Mouse (Mus musculus): ENCODE results near the gene Dnaic2.

Dnaic2 gene

GRCm38 (mm10) chr11:114726965-114727825 lies at the start of gene Dnaic2:
Dnaic2 (plus strand) TSS chr11:114727408.
- DNase-seq (ENCODE audit: low spot score in 2 of 2): peak; percentile 34 to 36

DNA sequence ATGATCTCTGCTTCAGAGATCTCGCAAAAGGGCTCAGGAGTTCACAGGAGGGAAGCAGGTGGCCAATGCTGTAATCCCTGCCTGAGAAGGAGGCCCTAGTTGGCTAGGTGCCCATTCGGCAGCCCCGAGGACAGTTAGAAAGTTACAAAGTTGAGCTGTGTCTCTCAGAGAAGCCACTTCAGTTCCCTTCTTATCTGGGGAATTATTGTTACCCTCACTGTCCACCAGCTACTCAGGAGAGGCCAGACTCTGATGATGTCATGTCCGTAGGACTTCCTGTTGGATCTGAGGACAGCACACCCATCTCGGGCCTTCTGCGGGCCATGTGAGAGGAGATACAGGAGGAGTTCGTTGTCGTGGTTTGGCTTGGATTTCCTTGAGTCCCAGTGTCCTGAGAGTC lies 47.6 kb upstream of the Dnaic2 start:
- no peak for DNase-seq (ENCODE audit: low spot score in 2 of 2)

GRCm38 (mm10) chr11:114680291-114680690 lies 46.9 kb upstream of the Dnaic2 start:
- no peak for DNase-seq (ENCODE audit: low spot score in 2 of 2)

DNA sequence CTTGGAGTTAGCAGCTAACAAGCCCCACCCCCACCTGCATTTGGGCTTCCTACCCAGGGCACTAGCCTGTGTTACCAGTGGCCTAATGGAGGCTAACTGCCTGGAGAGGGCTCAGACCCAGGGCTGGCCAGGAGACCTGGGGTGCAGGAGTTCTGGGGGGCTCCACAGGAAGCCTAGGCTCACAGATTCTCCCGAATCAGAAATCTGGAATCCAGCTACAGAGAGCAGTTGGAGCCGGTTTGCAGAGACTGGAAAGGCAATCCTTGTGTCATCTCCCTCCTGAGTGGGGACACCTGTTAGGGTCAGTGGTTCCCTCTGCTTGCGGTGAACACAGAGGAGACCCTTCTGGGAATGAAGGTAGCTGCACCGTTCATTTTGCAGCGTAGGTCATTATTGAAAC lies 46.2 kb upstream of the Dnaic2 start:
- DNase-seq (ENCODE audit: low spot score in 2 of 2): no peak

GRCm38 (mm10) chr11:114682321-114682900 lies 44.8 kb upstream of the Dnaic2 start:
- DNase-seq (ENCODE audit: low spot score in 2 of 2): no peak

GRCm38 (mm10) chr11:114683029-114683721 lies 44.0 kb upstream of the Dnaic2 start:
- DNase-seq (ENCODE audit: low spot score in 2 of 2): no peak

DNA sequence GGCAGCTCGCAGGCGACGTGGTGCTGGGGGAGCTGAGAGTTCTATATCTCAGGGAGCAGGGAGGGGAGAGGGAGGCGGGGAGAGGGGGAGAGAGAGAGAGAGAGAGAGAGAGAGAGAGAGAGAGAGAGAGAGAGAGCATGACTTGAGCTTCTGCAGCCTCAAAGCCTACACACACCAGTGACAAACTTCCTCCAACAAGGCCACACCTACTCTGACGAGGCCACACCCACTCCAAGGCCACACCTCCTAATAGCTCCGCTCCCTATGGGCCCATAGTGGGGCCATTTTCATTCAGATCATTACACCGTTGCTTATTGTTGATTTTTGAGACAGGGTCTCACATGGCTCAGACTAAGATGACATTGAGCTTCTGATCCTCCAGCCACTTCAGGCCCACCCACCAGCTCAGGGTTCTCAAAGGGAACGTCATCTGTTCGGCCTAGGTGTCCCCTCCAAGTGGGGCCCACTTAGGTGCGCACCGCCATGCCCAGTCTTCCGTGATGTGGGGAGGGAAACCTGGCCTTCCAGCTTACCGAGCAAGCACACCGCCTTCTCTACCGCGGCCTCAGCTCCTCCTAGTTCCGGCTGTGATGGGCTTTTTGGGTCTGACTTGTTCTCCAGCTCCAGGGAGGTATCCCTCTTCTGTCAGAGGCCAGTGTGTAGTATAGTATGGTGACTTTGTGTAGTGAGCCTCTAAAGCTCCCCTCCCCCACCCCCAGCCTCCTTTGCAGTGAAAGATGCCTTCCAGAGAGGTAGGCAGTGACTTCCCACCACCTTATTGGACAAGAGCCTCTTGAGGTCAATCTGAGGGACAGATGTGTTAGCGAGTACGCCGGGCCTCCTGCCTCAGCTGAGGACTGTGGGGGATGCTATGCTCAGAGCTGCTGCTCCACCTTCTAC lies 43.2 kb upstream of the Dnaic2 start:
- DNase-seq (ENCODE audit: low spot score in 2 of 2): no peak

DNA sequence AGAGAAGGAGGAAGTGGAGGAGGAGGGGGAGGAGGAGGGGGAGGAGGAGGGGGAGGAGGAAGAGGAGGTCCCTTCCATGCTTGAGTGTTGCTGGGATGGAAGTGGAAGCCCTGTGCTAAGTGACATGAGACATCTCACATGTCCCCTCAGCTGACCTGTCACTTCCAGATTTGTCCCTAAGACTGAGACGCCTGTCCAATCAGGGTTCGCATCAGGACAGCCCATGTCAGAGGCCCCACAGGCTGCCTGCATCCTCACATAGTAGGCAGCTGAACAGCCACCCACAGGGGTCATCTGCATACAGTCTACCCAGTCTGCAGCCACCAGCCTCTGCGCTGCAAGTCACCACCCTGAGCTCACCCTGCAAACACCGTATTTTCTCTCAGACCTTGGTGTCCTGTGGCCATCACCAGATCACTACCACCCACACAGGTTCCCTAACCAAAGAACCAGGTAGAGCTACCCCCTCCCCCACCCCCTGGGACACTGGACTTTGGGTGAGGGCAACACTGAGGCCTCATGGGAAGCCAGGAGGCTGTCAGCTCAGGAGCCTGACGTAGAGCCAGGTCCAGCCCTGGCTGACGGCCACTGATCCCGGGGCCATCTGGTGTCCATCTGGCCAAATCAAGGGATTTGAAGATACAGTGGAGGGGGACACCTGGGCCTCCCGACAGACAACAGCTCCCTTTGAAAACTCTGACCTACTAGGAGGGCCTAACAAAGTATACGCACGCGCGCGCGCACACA lies 42.4 kb upstream of the Dnaic2 start:
- peak in 1 of 2 experiments; percentile 14 for DNase-seq (ENCODE audit: low spot score in 2 of 2)

DNA sequence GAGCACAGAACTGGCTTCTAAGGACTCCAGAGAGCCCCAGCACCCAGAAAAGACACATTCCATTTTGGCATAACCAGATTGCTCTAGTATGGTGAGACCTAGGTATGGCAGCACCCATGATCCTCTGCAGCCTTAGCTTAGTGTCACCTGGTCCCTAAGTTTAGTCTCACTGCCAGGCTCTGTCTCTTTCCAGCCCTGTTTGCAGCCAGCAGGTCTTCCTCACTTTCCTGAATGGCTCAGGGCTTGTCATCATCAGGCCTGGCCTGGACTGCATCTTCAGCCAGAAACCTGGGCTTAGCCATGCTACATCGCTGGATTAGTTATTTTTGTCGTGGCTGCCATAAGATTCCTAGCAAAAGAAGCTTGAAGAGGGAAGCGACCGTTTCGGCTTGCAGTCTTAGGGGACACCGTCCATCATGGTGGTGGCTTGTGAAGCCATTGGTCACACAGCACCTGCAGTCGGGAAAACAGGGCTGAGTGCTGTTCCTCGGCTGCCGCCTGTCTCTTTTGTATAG lies 41.6 kb upstream of the Dnaic2 start:
- no peak for DNase-seq (ENCODE audit: low spot score in 2 of 2)

- no peak for DNase-seq (ENCODE audit: low spot score in 2 of 2)
These were observed 40.8 kb upstream of the Dnaic2 start for GRCm38 (mm10) chr11:114686221-114686959.

- no peak for DNase-seq (ENCODE audit: low spot score in 2 of 2)
These were observed 39.5 kb upstream of the Dnaic2 start for GRCm38 (mm10) chr11:114687574-114688188.

DNA sequence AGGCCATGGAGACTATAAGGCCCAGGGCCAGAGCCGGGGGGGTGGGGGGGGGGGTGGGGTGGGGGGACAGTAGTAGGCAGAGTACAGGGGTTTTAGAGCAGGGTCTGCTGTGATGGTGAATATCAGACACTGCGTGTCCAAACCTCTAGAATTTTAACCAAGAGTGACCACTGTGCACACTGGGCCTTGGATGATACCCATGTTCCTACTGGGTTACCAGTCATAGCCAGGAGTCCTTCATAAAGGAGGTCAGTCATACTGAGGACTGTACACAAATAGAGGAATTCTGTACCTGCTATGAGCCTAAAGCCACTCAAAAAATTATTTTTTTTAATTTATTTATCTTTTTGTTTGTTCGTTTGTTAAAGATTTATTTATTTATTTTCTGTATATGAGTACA lies 38.5 kb upstream of the Dnaic2 start:
- no peak for DNase-seq (ENCODE audit: low spot score in 2 of 2)

- DNase-seq (ENCODE audit: low spot score in 2 of 2): no peak
These were observed 37.0 kb upstream of the Dnaic2 start for GRCm38 (mm10) chr11:114690192-114690591.

DNA sequence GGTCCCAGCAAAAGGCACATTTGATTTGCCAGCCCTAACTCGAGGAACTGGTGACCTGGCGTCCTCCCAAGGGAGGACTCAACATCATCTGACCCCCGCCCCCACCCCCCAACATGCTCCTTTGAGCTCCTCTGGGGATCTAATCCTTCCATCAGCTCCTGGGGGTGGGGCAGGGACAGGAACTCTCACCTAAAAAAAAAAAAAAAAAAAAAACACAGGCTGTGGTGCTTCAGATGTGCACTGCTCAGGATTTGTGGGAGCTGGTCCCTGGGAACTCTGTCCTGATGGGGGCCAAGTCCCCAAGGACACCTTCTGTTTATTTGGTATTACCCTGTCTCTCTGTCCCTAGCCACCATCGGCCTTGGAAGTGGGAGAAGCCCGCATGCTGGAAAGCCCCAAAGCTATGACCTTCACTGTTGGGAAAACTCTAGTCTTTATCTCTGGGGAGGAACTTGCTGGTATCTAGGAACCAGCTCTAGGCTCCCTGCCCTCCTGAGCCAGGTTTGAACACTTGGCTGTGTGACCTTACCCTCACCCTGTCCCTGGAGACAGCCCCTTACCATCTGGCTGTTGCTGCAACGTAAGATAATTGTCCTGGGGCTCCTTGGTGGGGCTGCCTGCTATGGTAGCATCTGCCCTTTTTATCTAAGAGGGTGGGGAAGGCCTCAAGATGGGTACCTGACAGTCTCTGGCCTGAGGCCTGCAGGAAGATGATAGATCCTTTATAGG lies 35.6 kb upstream of the Dnaic2 start:
- no peak for DNase-seq (ENCODE audit: low spot score in 2 of 2)

GRCm38 (mm10) chr11:114692601-114693000 lies 34.6 kb upstream of the Dnaic2 start:
- no peak for DNase-seq (ENCODE audit: low spot score in 2 of 2)

DNA sequence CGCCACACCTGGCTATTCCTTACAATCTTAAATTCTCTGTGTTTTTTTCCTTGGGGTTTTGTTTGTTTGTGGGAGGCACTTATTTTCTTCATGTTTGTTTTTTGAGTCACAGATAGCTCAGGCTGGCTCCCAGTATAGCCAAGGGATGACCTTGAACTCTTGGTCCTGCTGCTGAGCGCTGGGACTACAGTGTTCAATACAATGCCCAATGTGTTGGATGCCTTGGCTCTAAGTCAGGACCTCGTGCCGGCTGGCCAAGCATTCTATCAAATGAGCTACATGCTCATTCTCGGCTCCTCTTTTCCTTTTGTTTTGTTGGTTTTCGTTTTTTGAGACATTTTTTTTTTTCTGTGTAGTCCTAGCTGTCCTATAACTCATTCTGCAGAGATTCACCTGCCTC lies 33.8 kb upstream of the Dnaic2 start:
- no peak for DNase-seq (ENCODE audit: low spot score in 2 of 2)

GRCm38 (mm10) chr11:114694451-114694850 lies 32.8 kb upstream of the Dnaic2 start:
- DNase-seq (ENCODE audit: low spot score in 2 of 2): no peak

- no peak for DNase-seq (ENCODE audit: low spot score in 2 of 2)
These were observed 28.7 kb upstream of the Dnaic2 start for GRCm38 (mm10) chr11:114698496-114698895.

DNA sequence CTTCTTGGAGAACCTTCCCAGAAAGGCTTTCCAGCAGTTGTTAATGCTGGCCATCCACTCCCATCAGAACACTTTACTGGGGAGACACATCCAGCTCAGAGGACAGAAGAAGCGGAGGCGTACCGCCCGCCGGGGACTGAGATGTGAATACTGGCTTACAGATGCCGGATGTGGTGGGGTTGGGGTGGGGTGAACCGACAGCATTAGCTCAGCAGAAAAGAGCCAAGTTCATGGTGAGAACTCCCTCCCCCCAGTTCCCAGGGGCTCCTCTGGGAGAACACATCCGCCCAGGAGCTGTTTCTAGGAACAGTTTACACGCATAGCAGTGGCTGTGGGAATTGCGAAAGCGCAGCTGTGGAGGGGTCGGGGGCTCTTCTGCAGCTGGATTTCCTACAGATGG lies 27.7 kb upstream of the Dnaic2 start:
- DNase-seq (ENCODE audit: low spot score in 2 of 2): peak; percentile 19 to 36
